Mouse (Mus musculus) megakaryocyte, embryonic 14.5 days (primary cell): ENCODE results near the gene Celf3. TPM values are rescaled to one million over a fixed set of nuclear protein-coding genes. Genes with fewer than 3 reads are reported as not detected.

ENCODE experiments used
- H3K27me3 ChIP-seq: replicated peaks from 2 replicates; pipeline ENCODE3; 2012; ENCODE audit warnings: inconsistent platforms
- H3K36me3 ChIP-seq: replicated peaks from 2 replicates; pipeline ENCODE3; 2012; ENCODE audit warnings: low read length, inconsistent platforms, mixed read lengths
- H3K4me1 ChIP-seq: 2 replicates; pipeline ENCODE4 v1.6.1; 2012; ENCODE audit warnings: inconsistent platforms
- H3K4me3 ChIP-seq: replicated peaks from 2 replicates; pipeline ENCODE3; 2012; ENCODE audit warnings: moderate library complexity, mild to moderate bottlenecking, inconsistent platforms
- H3K9me3 ChIP-seq: 2 replicates; pipeline ENCODE4 v1.6.1; 2012; ENCODE audit warnings: inconsistent platforms
- FLI1 ChIP-seq: IDR thresholded peaks from 2 replicates; pipeline ENCODE4 v1.6.1; 2012; ENCODE audit warnings: low read length, inconsistent platforms, mixed read lengths
- GATA1 ChIP-seq: IDR thresholded peaks from 3 replicates; pipeline ENCODE4 v1.6.1; 2012; ENCODE audit warnings: mixed read lengths, low read length, inconsistent platforms, borderline replicate concordance
- polyA plus RNA-seq: library from polyadenylated mRNA; stranded (reverse); fragments of >175 nt; gene quantifications from 2 replicates; pipeline ENCODE4 v1.2.3, GENCODE M21; 2012; ENCODE audit warnings: low replicate concordance; ENCODE audit not compliant: insufficient read depth

The Celf3 gene
- polyA plus RNA-seq, 1 experiment, result not detected

GRCm38 (mm10) chr3:94502243-94502642 is 24.1 kb downstream of the Celf3 start:
- peaks cover 77% of the 10 kb centered on the region for H3K36me3 ChIP-seq
- TF ChIP-seq GATA1, result no peak

GRCm38 (mm10) chr3:94506664-94507063 is 28.6 kb downstream of the Celf3 start:
- Histone ChIP-seq H3K4me1 (peaks cover 5% of the 10 kb centered on the region; the same call in 1 of the 2 replicates), H3K36me3 (peaks cover 71% of the 10 kb centered on the region), H3K9me3 (no peaks in the 10 kb centered on the region), H3K27me3 (no peaks in the 10 kb centered on the region), H3K4me3 (no peak overlapping the region)
- no peak for TF ChIP-seq FLI1
- no peak for TF ChIP-seq GATA1

More at GRCm38 (mm10) chr3:94502243-94502642, 24.1 kb downstream of the Celf3 start:
- no peak overlapping the region for H3K4me3 ChIP-seq
- H3K9me3 ChIP-seq, result no peaks in the 10 kb centered on the region
- H3K27me3 ChIP-seq, result no peaks in the 10 kb centered on the region
- no peaks in the 10 kb centered on the region for H3K4me1 ChIP-seq

GRCm38 (mm10) chr3:94526731-94527130 is 48.6 kb downstream of the Celf3 start:
- Histone ChIP-seq H3K36me3 (peaks cover 80% of the 10 kb centered on the region), H3K9me3 (no peaks in the 10 kb centered on the region), H3K27me3 (no peaks in the 10 kb centered on the region), H3K4me1 (peaks cover 3% of the 10 kb centered on the region; the same call in 1 of the 2 replicates), H3K4me3 (no peak overlapping the region)
- TF ChIP-seq GATA1 (no peak), FLI1 (no peak)

GRCm38 (mm10) chr3:94533968-94534367 is 55.9 kb downstream of the Celf3 start:
- Histone ChIP-seq H3K4me3 (no peak overlapping the region), H3K9me3 (no peaks in the 10 kb centered on the region), H3K4me1 (peaks cover 12% of the 10 kb centered on the region; the same call in 1 of the 2 replicates), H3K36me3 (peaks cover 29% of the 10 kb centered on the region), H3K27me3 (no peaks in the 10 kb centered on the region)
- no peak for TF ChIP-seq GATA1
- TF ChIP-seq FLI1, result no peak

- TF ChIP-seq GATA1 (no peak), FLI1 (no peak)
- no peaks in the 10 kb centered on the region for H3K9me3 ChIP-seq
- peaks cover 22% of the 10 kb centered on the region; the same call in 1 of the 2 replicates for H3K4me1 ChIP-seq
Observed at GRCm38 (mm10) chr3:94537187-94537586, 59.1 kb downstream of the Celf3 start.

More at GRCm38 (mm10) chr3:94537187-94537586, 59.1 kb downstream of the Celf3 start:
- Histone ChIP-seq H3K36me3 (peaks cover 19% of the 10 kb centered on the region), H3K4me3 (no peak overlapping the region), H3K27me3 (no peaks in the 10 kb centered on the region)

Other genes starting within 250 kb of the Celf3 start
- not detected in 2 replicates for gene Gm4778, start 214.3 kb upstream of the Celf3 start, polyA plus RNA-seq
- 2.1 TPM in 1 of 2 replicates, not detected in the other for gene Them4, start 168.2 kb upstream of the Celf3 start, polyA plus RNA-seq
- gene Them5, start 136.2 kb upstream of the Celf3 start, polyA plus RNA-seq, result not detected in 2 replicates
- not detected in 2 replicates for gene C2cd4d, start 115.9 kb upstream of the Celf3 start, polyA plus RNA-seq
- gene Rorc, start 105.5 kb upstream of the Celf3 start, polyA plus RNA-seq, result not detected in 2 replicates
- not detected in 2 replicates for gene Lingo4, start 79.8 kb upstream of the Celf3 start, polyA plus RNA-seq
- 2.8 TPM in 1 of 2 replicates, not detected in the other for gene Tdrkh, start 65.0 kb upstream of the Celf3 start, polyA plus RNA-seq
- 13.3 and 35.2 TPM in 2 replicates for gene Mrpl9, start 35.0 kb upstream of the Celf3 start, polyA plus RNA-seq
- 0.28 and 3.2 TPM in 2 replicates for gene Oaz3, start 34.4 kb upstream of the Celf3 start, polyA plus RNA-seq
- not detected in 2 replicates for gene Riiad1, start 2.0 kb downstream of the Celf3 start, polyA plus RNA-seq
- 0.77 and 2.3 TPM in 2 replicates for gene Snx27, start 104.4 kb downstream of the Celf3 start, polyA plus RNA-seq
- gene Gm10972, start 164.8 kb downstream of the Celf3 start, polyA plus RNA-seq, result not detected in 2 replicates
- gene Tuft1, start 180.6 kb downstream of the Celf3 start, polyA plus RNA-seq, result 1.8 and 6.8 TPM in 2 replicates
- 0.23 TPM in 1 of 2 replicates, not detected in the other for gene Selenbp2, start 215.3 kb downstream of the Celf3 start, polyA plus RNA-seq